Mouse (Mus musculus) skeletal muscle tissue, postnatal 0 days (tissue): Measurements from ENCODE around the gene Cda. TPM values are rescaled to one million over a fixed set of nuclear protein-coding genes. Genes with fewer than 3 reads are reported as not detected.

Experiments
- microRNA-seq, 2 experiments: library from miRNA; unstranded; fragments of <30 nt; microRNA quantifications; one replicate each; pipeline ENCODE4; 2016
- polyA plus RNA-seq: library from polyadenylated mRNA; unstranded; fragments of >200 nt; fragmentation: Nextera tagmentation; extraction: Ambion mirVana; gene quantifications from 2 replicates; pipeline ENCODE4 v1.2.1, GENCODE M21; 2015

The Cda gene
- polyA plus RNA-seq = 3.4 and 3.7 TPM in 2 replicates

GRCm38 (mm10) chr4:138367641-138368497, at the start of gene Cda:
Gene Cda, minus strand, starts transcription at chr4:138367992.

GRCm38 (mm10) chr4:138395971-138396645, 28.3 kb upstream of the Cda start, which contains the start of gene Fam43b:
Gene Fam43b, minus strand, starts transcription at chr4:138396528.

GRCm38 (mm10) chr4:138326077-138326695, 41.6 kb downstream of the Cda start, which contains the start of gene Pink1:
Gene Pink1, minus strand, starts transcription at chr4:138326307.

GRCm38 (mm10) chr4:138304340-138305104, 63.3 kb downstream of the Cda start, which contains the start of gene Ddost:
Gene Ddost, plus strand, starts transcription at chr4:138304730.

Small RNAs within 50 kb of the gene (microRNA-seq; reads per million reads assigned to microRNA genes)
- 0 reads per million in 2 experiments for gene Gm27646
- gene Mir7019 = 1.4 to 2.1 reads per million in 2 experiments

Other genes with a start within 250 kb of the Cda start
- 72.3 and 73.4 TPM in 2 replicates for gene Hp1bp3, start 151.7 kb downstream of the Cda start, polyA plus RNA-seq
- not detected in 2 replicates for gene Sh2d5, start 117.6 kb downstream of the Cda start, polyA plus RNA-seq
- 0.27 and 0.32 TPM in 2 replicates for gene Kif17, start 117.6 kb downstream of the Cda start, polyA plus RNA-seq
- gene Ddost, start 63.3 kb downstream of the Cda start, polyA plus RNA-seq = 136 and 166 TPM in 2 replicates
- 111 and 152 TPM in 2 replicates for gene Pink1, start 41.7 kb downstream of the Cda start, polyA plus RNA-seq
- gene Fam43b, start 28.5 kb upstream of the Cda start, polyA plus RNA-seq = 0.05 TPM in 1 of 2 replicates, not detected in the other
- 16.6 and 16.9 TPM in 2 replicates for gene Mul1, start 66.7 kb upstream of the Cda start, polyA plus RNA-seq
- gene Camk2n1, start 86.3 kb upstream of the Cda start, polyA plus RNA-seq = 1.9 and 2.4 TPM in 2 replicates